Comparison of ENCODE assay signal across 27 mouse cellular contexts in genomic region chr2:124456999-124457398, GRCm38 (mm10).
"Had no signal": no experiment of that assay in that cellular context is flagged by ENCODE, and none has a peak within 500 bp of the region (broad histone marks: within the 10 kb centered on the region; RNA-seq: fewer than 3 reads in every experiment).

No protein-coding gene starts in this region.

- ATAC-seq: forebrain, embryonic 13.5 days; forebrain, embryonic 14.5 days; forebrain, embryonic 15.5 days; forebrain, embryonic 16.5 days; forebrain, postnatal 0 days had no signal

- H3K4me1 ChIP-seq: embryonic facial prominence, embryonic 15.5 days; forebrain, embryonic 10.5 days; forebrain, embryonic 12.5 days had no signal

- DNase-seq: cerebellum, adult 2 months; cerebellum, adult 8-10 months; cerebellum, adult 9-10 months; cerebellum, adult 9-11 months; cerebellum, postnatal 10 days; cerebellum, postnatal 14 days; cerebellum, postnatal 25 days; cerebellum, postnatal 36 days; embryo, embryonic 11 days; forebrain, postnatal 0 days; gastrocnemius, adult 2 months; gastrocnemius, postnatal 10 days; gastrocnemius, postnatal 14 days; gastrocnemius, postnatal 25 days; gastrocnemius, postnatal 36 days; heart, adult 2 months had no signal

- H3K27me3 ChIP-seq: embryonic facial prominence, embryonic 12.5 days; embryonic facial prominence, embryonic 13.5 days; embryonic facial prominence, embryonic 15.5 days; forebrain, embryonic 13.5 days; forebrain, embryonic 15.5 days had no signal

- H3K4me3 ChIP-seq: embryonic facial prominence, embryonic 10.5 days; embryonic facial prominence, embryonic 12.5 days; embryonic facial prominence, embryonic 13.5 days; embryonic facial prominence, embryonic 15.5 days; erythroblast, embryonic 14.5 days; forebrain, embryonic 10.5 days; forebrain, embryonic 12.5 days; forebrain, embryonic 13.5 days; forebrain, embryonic 15.5 days; gastrocnemius, adult 2 months; heart, adult 2 months had no signal

- H3K4me2 ChIP-seq: embryonic facial prominence, embryonic 12.5 days; embryonic facial prominence, embryonic 13.5 days; embryonic facial prominence, embryonic 15.5 days; forebrain, embryonic 12.5 days; forebrain, embryonic 13.5 days; forebrain, embryonic 15.5 days had no signal

- H3K36me3 ChIP-seq: embryonic facial prominence, embryonic 10.5 days; embryonic facial prominence, embryonic 12.5 days; embryonic facial prominence, embryonic 13.5 days; embryonic facial prominence, embryonic 15.5 days; forebrain, embryonic 10.5 days; forebrain, embryonic 12.5 days; forebrain, embryonic 15.5 days had no signal

- H3K9ac ChIP-seq: embryonic facial prominence, embryonic 12.5 days; embryonic facial prominence, embryonic 13.5 days; embryonic facial prominence, embryonic 15.5 days; forebrain, embryonic 12.5 days; forebrain, embryonic 13.5 days; forebrain, embryonic 15.5 days; forebrain, postnatal 0 days had no signal

- H3K9me3 ChIP-seq: embryonic facial prominence, embryonic 10.5 days; embryonic facial prominence, embryonic 12.5 days; embryonic facial prominence, embryonic 13.5 days; embryonic facial prominence, embryonic 15.5 days; forebrain, embryonic 10.5 days; forebrain, embryonic 12.5 days; forebrain, embryonic 13.5 days; forebrain, embryonic 15.5 days had no signal

- H3K27ac ChIP-seq: embryonic facial prominence, embryonic 10.5 days; embryonic facial prominence, embryonic 12.5 days; embryonic facial prominence, embryonic 13.5 days; embryonic facial prominence, embryonic 15.5 days; forebrain, embryonic 10.5 days; forebrain, embryonic 12.5 days; forebrain, embryonic 13.5 days; forebrain, embryonic 15.5 days; gastrocnemius, adult 2 months; heart, adult 2 months had no signal
